Mouse (Mus musculus) heart, embryonic 11.5 days (tissue): ENCODE measurements around the gene Mgrn1. TPM values are rescaled to one million over a fixed set of nuclear protein-coding genes. Genes with fewer than 3 reads are reported as not detected.

ENCODE experiments used
- ATAC-seq: fragments of 200-750 bp; cut with Nextera tagmentation; replicated peaks from 2 replicates; pipeline ENCODE4 v1.8.0; 2017; ENCODE audit warnings: moderate library complexity; ENCODE audit not compliant: insufficient number of reproducible peaks, low FRiP score, low TSS enrichment
- H3K27ac ChIP-seq: fragments of 300-500 bp; sonication (generic); 2 replicates; pipeline ENCODE4 v1.5.1; 2014; ENCODE audit warnings: mild to moderate bottlenecking, low read depth, low read length
- H3K27me3 ChIP-seq: fragments of 300-500 bp; sonication (generic); 2 replicates; pipeline ENCODE4 v1.6.1; 2014; ENCODE audit warnings: mild to moderate bottlenecking, low read length, mixed read lengths; ENCODE audit not compliant: control insufficient read depth, insufficient read depth
- H3K36me3 ChIP-seq: fragments of 300-500 bp; sonication (generic); 2 replicates; pipeline ENCODE4 v1.6.1; 2014; ENCODE audit warnings: mild to moderate bottlenecking, low read length, moderate library complexity, mixed read lengths; ENCODE audit not compliant: control insufficient read depth, insufficient read depth
- H3K4me1 ChIP-seq: fragments of 300-500 bp; sonication (generic); 2 replicates; pipeline ENCODE4 v1.6.1; 2014; ENCODE audit warnings: low read length; ENCODE audit not compliant: control insufficient read depth, insufficient read depth
- H3K4me2 ChIP-seq: fragments of 300-500 bp; sonication (generic); 2 replicates; pipeline ENCODE4 v1.6.1; 2014; ENCODE audit warnings: mild to moderate bottlenecking, moderate library complexity
- H3K4me3 ChIP-seq: fragments of 300-500 bp; sonication (generic); 2 replicates; pipeline ENCODE4 v1.5.1; 2014; ENCODE audit warnings: low read depth, low read length
- H3K9ac ChIP-seq: fragments of 300-500 bp; sonication (generic); 2 replicates; pipeline ENCODE4 v1.6.1; 2014; ENCODE audit warnings: mild to moderate bottlenecking, low read depth, low read length, moderate library complexity
- H3K9me3 ChIP-seq: fragments of 300-500 bp; sonication (generic); replicated peaks from 2 replicates; pipeline ENCODE4 v1.6.1; 2016; ENCODE audit warnings: low read length; ENCODE audit not compliant: control insufficient read depth
- WGBS: fragments of 180-500 bp; shearing (Covaris S2); extraction: QIAGEN DNeasy Blood & Tissue Kit; methylation state at CpG from one replicate; pipeline ENCODE4 v1.1.7; 2014; ENCODE audit not compliant: insufficient replicate concordance; 5-methylcytosine and 5-hydroxymethylcytosine counted together
- polyA plus RNA-seq: library from polyadenylated mRNA; unstranded; fragments of >200 nt; fragmentation: Nextera tagmentation; extraction: Ambion mirVana; gene quantifications from 2 replicates; pipeline ENCODE4 v1.2.1, GENCODE M21; 2014

Mgrn1 gene
- polyA plus RNA-seq, 1 experiment from 2014 or later, result 96.8 TPM

- ATAC-seq, result no peak
- Histone ChIP-seq H3K27me3 (no peaks in the 10 kb centered on the region), H3K9ac (no peak overlapping the region), H3K4me2 (no peak overlapping the region), H3K9me3 (no peaks in the 10 kb centered on the region), H3K27ac (no peak overlapping the region), H3K4me1 (no peaks in the 10 kb centered on the region), H3K4me3 (no peak overlapping the region), H3K36me3 (no peaks in the 10 kb centered on the region)
- WGBS, result 33% methylated on average over 5 of the region's 5 CpGs
These were observed 30.9 kb upstream of the Mgrn1 start for GRCm38 (mm10) chr16:4855046-4855650.

GRCm38 (mm10) chr16:4861392-4861791, 24.7 kb upstream of the Mgrn1 start:
- Histone ChIP-seq H3K27me3 (no peaks in the 10 kb centered on the region), H3K4me2 (no peak overlapping the region), H3K4me3 (no peak overlapping the region), H3K36me3 (no peaks in the 10 kb centered on the region), H3K9ac (no peak overlapping the region), H3K9me3 (no peaks in the 10 kb centered on the region), H3K4me1 (0 out of 2 replicates have a peak, but pooled peaks cover 4% of the 10 kb centered on the region), H3K27ac (no peak overlapping the region)
- no peak for ATAC-seq
- 43% methylated on average over 10 of the region's 10 CpGs for WGBS

GRCm38 (mm10) chr16:4862863-4863483, 23.1 kb upstream of the Mgrn1 start:
- no peak overlapping the region for H3K4me2 ChIP-seq
- no peak overlapping the region for H3K4me3 ChIP-seq
- WGBS, result 34% methylated on average over 9 of the region's 9 CpGs
- peak; percentile 79 for ATAC-seq
- no peak overlapping the region for H3K27ac ChIP-seq
- H3K4me1 ChIP-seq, result 0 out of 2 replicates have a peak, but pooled peaks cover 4% of the 10 kb centered on the region
- H3K27me3 ChIP-seq, result no peaks in the 10 kb centered on the region
- no peaks in the 10 kb centered on the region for H3K9me3 ChIP-seq
- no peaks in the 10 kb centered on the region for H3K36me3 ChIP-seq
- no peak overlapping the region for H3K9ac ChIP-seq

GRCm38 (mm10) chr16:4863742-4864141, 22.3 kb upstream of the Mgrn1 start:
- no peaks in the 10 kb centered on the region for H3K27me3 ChIP-seq
- H3K9me3 ChIP-seq, result no peaks in the 10 kb centered on the region
- 76% methylated on average over 8 of the region's 8 CpGs for WGBS
- H3K27ac ChIP-seq, result no peak overlapping the region
- no peak overlapping the region for H3K9ac ChIP-seq
- 0 out of 2 replicates have a peak, but pooled peaks cover 4% of the 10 kb centered on the region for H3K4me1 ChIP-seq
- no peak overlapping the region for H3K4me2 ChIP-seq
- H3K4me3 ChIP-seq, result no peak overlapping the region
- H3K36me3 ChIP-seq, result no peaks in the 10 kb centered on the region
- no peak for ATAC-seq

GRCm38 (mm10) chr16:4866101-4866695, 19.9 kb upstream of the Mgrn1 start:
- H3K27ac ChIP-seq, result no peak overlapping the region
- no peak overlapping the region for H3K4me2 ChIP-seq
- WGBS, result 70% methylated on average over 7 of the region's 7 CpGs
- H3K4me1 ChIP-seq, result 0 out of 2 replicates have a peak, but pooled peaks cover 4% of the 10 kb centered on the region
- no peaks in the 10 kb centered on the region for H3K27me3 ChIP-seq
- no peak overlapping the region for H3K9ac ChIP-seq
- no peak for ATAC-seq
- peaks cover 2% of the 10 kb centered on the region; the same call in 1 of the 2 replicates for H3K36me3 ChIP-seq
- H3K9me3 ChIP-seq, result no peaks in the 10 kb centered on the region
- no peak overlapping the region for H3K4me3 ChIP-seq

GRCm38 (mm10) chr16:4870490-4870889, 15.6 kb upstream of the Mgrn1 start:
- peaks cover 11% of the 10 kb centered on the region for H3K36me3 ChIP-seq
- H3K4me3 ChIP-seq, result no peak overlapping the region
- H3K4me2 ChIP-seq, result no peak overlapping the region
- H3K9me3 ChIP-seq, result no peaks in the 10 kb centered on the region
- 88% methylated on average over 5 of the region's 5 CpGs for WGBS
- H3K27me3 ChIP-seq, result no peaks in the 10 kb centered on the region
- H3K4me1 ChIP-seq, result 0 out of 2 replicates have a peak, but pooled peaks cover 6% of the 10 kb centered on the region
- no peak overlapping the region for H3K27ac ChIP-seq
- no peak for ATAC-seq
- no peak overlapping the region for H3K9ac ChIP-seq

GRCm38 (mm10) chr16:4871926-4872325, 14.1 kb upstream of the Mgrn1 start:
- Histone ChIP-seq H3K4me1 (peaks cover 13% of the 10 kb centered on the region), H3K4me2 (no peak overlapping the region), H3K27ac (no peak overlapping the region), H3K27me3 (no peaks in the 10 kb centered on the region), H3K9me3 (no peaks in the 10 kb centered on the region), H3K36me3 (peaks cover 13% of the 10 kb centered on the region), H3K4me3 (no peak overlapping the region), H3K9ac (no peak overlapping the region)
- ATAC-seq, result no peak
- 55% methylated on average over 2 of the region's 2 CpGs for WGBS

GRCm38 (mm10) chr16:4875198-4876032, 10.6 kb upstream of the Mgrn1 start:
- ATAC-seq, result no peak
- H3K4me2 ChIP-seq, result peak overlapping the region; percentile 3
- peaks cover 27% of the 10 kb centered on the region for H3K4me1 ChIP-seq
- no peaks in the 10 kb centered on the region for H3K27me3 ChIP-seq
- H3K4me3 ChIP-seq, result no peak overlapping the region
- 0 out of 2 replicates have a peak overlapping the region, but pooled peaks have one; percentile 6 for H3K27ac ChIP-seq
- no peaks in the 10 kb centered on the region for H3K9me3 ChIP-seq
- 82% methylated on average over 23 of the region's 23 CpGs for WGBS
- H3K9ac ChIP-seq, result peak overlapping the region; percentile 39; the same call in 1 of the 2 replicates
- peaks cover 11% of the 10 kb centered on the region for H3K36me3 ChIP-seq
